In genomic region chr1:194587532-194587931, GRCm38 (mm10) we compare ENCODE assay signal across 8 mouse cellular contexts. TPM values are rescaled to one million over a fixed set of nuclear protein-coding genes. Genes with fewer than 3 reads are reported as not detected.
A peak's percentile ranks its signal among the peaks of the same experiment; 100 is the strongest.
DNase-seq lines count a peak whose midpoint lies in the region; ATAC-seq and TF ChIP-seq lines count a peak whose summit lies in the region.

No protein-coding gene starts in this region.

- H3K9me3 ChIP-seq in midbrain, postnatal 0 days (ENCODE audit: low read length), result no peaks in the 10 kb centered on the region
- no peaks in the 10 kb centered on the region for H3K9me3 ChIP-seq in midbrain, embryonic 13.5 days
- no peaks in the 10 kb centered on the region for H3K9me3 ChIP-seq in lung, postnatal 0 days (ENCODE audit: low read length)

- no peak for ATAC-seq in midbrain, postnatal 0 days (ENCODE audit: low FRiP score)
- ATAC-seq in midbrain, embryonic 13.5 days, result no peak
- ATAC-seq in lung, postnatal 0 days, result peak; percentile 71
- no peak for ATAC-seq in megakaryocyte-erythroid progenitor cell, adult 5-6 weeks (replicated peaks; ENCODE audit: low FRiP score, low TSS enrichment, poor library complexity, severe bottlenecking)

- H3K36me3 ChIP-seq in midbrain, postnatal 0 days (ENCODE audit: insufficient read depth, low read length), result no peaks in the 10 kb centered on the region
- H3K36me3 ChIP-seq in midbrain, embryonic 13.5 days, result no peaks in the 10 kb centered on the region
- no peaks in the 10 kb centered on the region for H3K36me3 ChIP-seq in lung, postnatal 0 days (ENCODE audit: insufficient read depth, low read length)

- no peaks in the 10 kb centered on the region for H3K4me1 ChIP-seq in midbrain, postnatal 0 days (ENCODE audit: insufficient read depth, low read length)
- H3K4me1 ChIP-seq in midbrain, embryonic 13.5 days (replicated peaks), result peaks cover 15% of the 10 kb centered on the region
- H3K4me1 ChIP-seq in lung, postnatal 0 days (ENCODE audit: insufficient read depth, low read depth, low read length), result no peaks in the 10 kb centered on the region

- no peak overlapping the region for H3K4me3 ChIP-seq in midbrain, postnatal 0 days (ENCODE audit: low read depth, low read length)
- H3K4me3 ChIP-seq in midbrain, embryonic 13.5 days (replicated peaks), result no peak overlapping the region
- H3K4me3 ChIP-seq in lung, postnatal 0 days (ENCODE audit: low read depth, low read length), result no peak overlapping the region

- intact Hi-C loops in heart, postnatal 25 days (cut with DNase I), result no loop called here

- TF ChIP-seq EP300 in lung, postnatal 0 days (IDR thresholded peaks at IDR 0.05), result no peak

- peak; percentile 80 for DNase-seq in midbrain, postnatal 0 days (ENCODE audit: low spot score)
- peak; percentile 50 for DNase-seq in cerebellum, adult 9-11 months
- peak; percentile 10 for DNase-seq in heart, postnatal 25 days (ENCODE audit: low spot score)
- peak; percentile 64 for DNase-seq in lung, postnatal 0 days (ENCODE audit: low spot score)
- no peak for DNase-seq in testis, postnatal 10 days (ENCODE audit: low spot score)
- no peak for DNase-seq in right cerebral cortex, postnatal 25 days

- H3K27me3 ChIP-seq in midbrain, postnatal 0 days (ENCODE audit: insufficient read depth, low read length), result no peaks in the 10 kb centered on the region
- H3K27me3 ChIP-seq in midbrain, embryonic 13.5 days, result no peaks in the 10 kb centered on the region
- H3K27me3 ChIP-seq in lung, postnatal 0 days (replicated peaks; ENCODE audit: insufficient read depth, low read length), result no peaks in the 10 kb centered on the region

- H3K9ac ChIP-seq in midbrain, postnatal 0 days (replicated peaks; ENCODE audit: low read length, poor library complexity, severe bottlenecking), result no peak overlapping the region
- H3K9ac ChIP-seq in midbrain, embryonic 13.5 days (replicated peaks), result no peak overlapping the region
- H3K9ac ChIP-seq in lung, postnatal 0 days (replicated peaks; ENCODE audit: low read depth), result no peak overlapping the region

- H3K4me2 ChIP-seq in midbrain, postnatal 0 days (ENCODE audit: low read depth, low read length, poor library complexity, severe bottlenecking), result no peak overlapping the region
- no peak overlapping the region for H3K4me2 ChIP-seq in midbrain, embryonic 13.5 days (replicated peaks)
- no peak overlapping the region for H3K4me2 ChIP-seq in lung, postnatal 0 days (replicated peaks; ENCODE audit: low read depth, low read length)

- H3K27ac ChIP-seq in midbrain, postnatal 0 days (ENCODE audit: low read depth, low read length), result no peak overlapping the region
- no peak overlapping the region for H3K27ac ChIP-seq in midbrain, embryonic 13.5 days
- H3K27ac ChIP-seq in lung, postnatal 0 days (ENCODE audit: low read length), result no peak overlapping the region

- no peak for TF ChIP-seq CTCF in midbrain, postnatal 0 days (IDR thresholded peaks at IDR 0.05)
- TF ChIP-seq CTCF in lung, postnatal 0 days (IDR thresholded peaks at IDR 0.05), result no peak

RNA-seq across cellular contexts. Expression of gene Plxna2, which starts 30.5 kb away (rescaled TPM):
- 43.6 and 44.3 TPM in 2 replicates for total RNA-seq in midbrain, postnatal 0 days (2014; rRNA removed)
- polyA plus RNA-seq in midbrain, postnatal 0 days (2015; fragmentation: Nextera tagmentation; extraction: Ambion mirVana), result 8.3 and 9.9 TPM in 2 replicates
- polyA plus RNA-seq in midbrain, embryonic 13.5 days (2015; fragmentation: Nextera tagmentation; extraction: Ambion mirVana), result 20.4 and 23.3 TPM in 2 replicates
- total RNA-seq in heart, postnatal 25 days (2021), result 10 to 100 TPM; 25.8 to 26.7 TPM
- 4.5 and 5.8 TPM in 2 replicates for polyA plus RNA-seq in lung, postnatal 0 days (2015; fragmentation: Nextera tagmentation; extraction: Ambion mirVana)
- total RNA-seq in megakaryocyte-erythroid progenitor cell, adult 5-6 weeks (2014; fragmentation: Nextera tagmentation), result 0.77 and 1.5 TPM in 2 replicates
- 0.09 and 0.38 TPM in 2 replicates for total RNA-seq in megakaryocyte-erythroid progenitor cell, adult 5-6 weeks (2017)

Comparison
In these comparisons a context has a peak if more than half of its experiments do, and no peak if none do; other contexts are left out.
1. DNase-seq: peak in midbrain, postnatal 0 days (single experiment), cerebellum, adult 9-11 months (single experiment), heart, postnatal 25 days (single experiment) and lung, postnatal 0 days (single experiment); none in testis, postnatal 10 days (single experiment) and right cerebral cortex, postnatal 25 days (single experiment).
2. RNA of gene Plxna2, which starts 30.5 kb away (total RNA-seq): 43.6 to 44.3 TPM in midbrain, postnatal 0 days and 25.8 to 26.7 TPM in heart, postnatal 25 days; 0.09 to 1.5 TPM in megakaryocyte-erythroid progenitor cell, adult 5-6 weeks; every median in the first group is over 10 times any median in the second.